Mouse (Mus musculus) cerebellum, adult 9-11 months (tissue): ENCODE measurements around the gene Calm1.
A peak's percentile ranks its signal among the peaks of the same experiment; 100 is the strongest.
"Not testable (repeated sequence)": the region's sequence is repeated elsewhere in the genome, so short reads cannot be mapped to it uniquely, and the experiment has no call there.

Source experiments
- DNase-seq: peaks from one replicate; pipeline ENCODE4 v3.0.0; 2022

Calm1 gene

GRCm38 (mm10) chr12:100196786-100197185 is 2.4 kb upstream of the Calm1 start:
- no peak for DNase-seq

GRCm38 (mm10) chr12:100199891-100200644 is 833 bp downstream of the Calm1 start:
- DNase-seq: peak; percentile 86

GRCm38 (mm10) chr12:100200645-100201362 is 1.6 kb downstream of the Calm1 start:
- no peak for DNase-seq

- DNase-seq: no peak
These were observed 2.1 kb downstream of the Calm1 start for GRCm38 (mm10) chr12:100201363-100201711.

GRCm38 (mm10) chr12:100201838-100202237 is 2.6 kb downstream of the Calm1 start:
- peak; percentile 95 for DNase-seq

- DNase-seq: no peak
These were observed 4.5 kb downstream of the Calm1 start for GRCm38 (mm10) chr12:100203759-100204158.

- no peak for DNase-seq
These were observed 5.9 kb downstream of the Calm1 start for GRCm38 (mm10) chr12:100205156-100205555.

GRCm38 (mm10) chr12:100206521-100206920 is 7.3 kb downstream of the Calm1 start:
- no peak for DNase-seq

GRCm38 (mm10) chr12:100206926-100207325 is 7.7 kb downstream of the Calm1 start:
- DNase-seq: no peak

GRCm38 (mm10) chr12:100209701-100210478 is 10.7 kb downstream of the Calm1 start:
- no peak for DNase-seq

GRCm38 (mm10) chr12:100210973-100211372 is 11.7 kb downstream of the Calm1 start:
- DNase-seq: no peak

GRCm38 (mm10) chr12:100211453-100212185 is 12.4 kb downstream of the Calm1 start:
- DNase-seq: no peak

- no peak for DNase-seq
These were observed 13.2 kb downstream of the Calm1 start for GRCm38 (mm10) chr12:100212397-100212796.

- DNase-seq: no peak
These were observed 13.9 kb downstream of the Calm1 start for GRCm38 (mm10) chr12:100213162-100213561.

GRCm38 (mm10) chr12:100214156-100214555 is 14.9 kb downstream of the Calm1 start:
- no peak for DNase-seq

- DNase-seq: no peak
These were observed 15.5 kb downstream of the Calm1 start for GRCm38 (mm10) chr12:100214738-100215137.

- not testable (repeated sequence) for DNase-seq
These were observed 17.9 kb downstream of the Calm1 start for GRCm38 (mm10) chr12:100217087-100217486.

- no peak for DNase-seq
These were observed 20.8 kb downstream of the Calm1 start for GRCm38 (mm10) chr12:100220012-100220411.

- DNase-seq: no peak
These were observed 22.5 kb downstream of the Calm1 start for GRCm38 (mm10) chr12:100221608-100222321.

GRCm38 (mm10) chr12:100222322-100222993 is 23.2 kb downstream of the Calm1 start:
- no peak for DNase-seq

- DNase-seq: no peak
These were observed 24.3 kb downstream of the Calm1 start for GRCm38 (mm10) chr12:100223531-100223930.

GRCm38 (mm10) chr12:100225196-100225595 is 26.0 kb downstream of the Calm1 start:
- no peak for DNase-seq
